Mouse (Mus musculus) retina, adult 2 months (tissue): Measurements from ENCODE around the gene Aes.

ENCODE experiments used
- DNase-seq: peaks from one replicate; pipeline ENCODE4 v3.0.0-alpha.2; 2012; ENCODE audit warnings: low read depth, low spot score

Gene Aes

GRCm38 (mm10) chr10:81568381-81569191, 9.3 kb downstream of the Aes start:
- no peak for DNase-seq

GRCm38 (mm10) chr10:81569507-81570237, 10.4 kb downstream of the Aes start:
- DNase-seq, result no peak

DNA sequence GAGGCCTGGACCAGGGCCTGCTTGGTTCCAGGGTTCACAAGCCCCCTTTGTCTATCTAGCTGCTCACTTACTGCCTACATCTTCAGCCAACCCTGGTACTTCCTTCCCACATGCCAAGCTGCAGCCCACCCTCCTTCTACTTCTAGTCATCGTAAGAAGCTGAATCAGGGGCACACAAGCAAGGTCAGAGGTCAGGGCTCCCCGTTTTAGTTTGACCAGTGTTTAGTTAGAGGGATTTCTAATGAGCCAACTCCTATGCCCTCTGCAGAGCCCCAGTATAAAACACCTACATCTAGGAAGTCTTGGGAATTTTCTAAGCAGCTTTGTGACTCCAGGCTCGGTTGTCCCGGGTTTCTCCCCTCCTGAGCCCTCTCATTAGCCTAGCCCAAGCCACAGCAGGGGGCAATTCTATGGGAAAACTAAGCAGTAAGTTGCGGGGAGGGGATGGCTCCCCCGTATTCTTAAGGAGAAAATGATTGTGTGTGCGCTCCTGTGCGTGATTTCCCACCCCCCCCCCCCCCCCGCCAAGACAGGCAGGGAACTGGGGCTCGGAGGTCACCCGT, 11.0 kb downstream of the Aes start:
- no peak for DNase-seq

- DNase-seq, result peak; percentile 86
Observed at GRCm38 (mm10) chr10:81570831-81571500, 11.7 kb downstream of the Aes start.

GRCm38 (mm10) chr10:81571501-81571876, 12.2 kb downstream of the Aes start:
- DNase-seq, result peak; percentile 94

DNA sequence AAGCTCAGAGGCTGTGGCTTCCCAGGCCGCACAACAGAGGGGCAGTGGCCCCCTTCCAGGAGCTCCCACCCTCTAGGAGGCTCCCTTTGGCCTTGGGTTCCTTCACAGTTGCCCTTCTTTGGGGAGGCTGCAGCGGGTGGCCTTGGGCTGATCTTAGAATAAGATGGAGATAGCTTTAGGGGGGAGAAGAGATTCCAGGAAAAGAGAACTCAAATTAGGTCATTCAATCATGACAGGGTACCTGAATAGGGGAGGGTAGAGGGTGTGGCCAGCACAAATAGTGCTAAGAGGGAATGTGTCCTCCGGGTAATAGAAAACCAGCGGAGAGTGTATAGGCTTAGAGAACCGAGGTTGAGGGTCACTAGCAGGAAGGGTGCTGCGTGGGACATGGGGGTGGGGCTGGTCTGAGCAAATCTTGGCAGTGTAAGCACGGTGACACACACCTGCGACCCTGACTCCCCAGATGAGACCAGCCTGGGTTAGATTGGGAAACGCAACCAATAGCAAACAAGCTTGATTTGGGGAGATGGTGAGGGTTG, 12.9 kb downstream of the Aes start:
- no peak for DNase-seq

GRCm38 (mm10) chr10:81572975-81573374, 13.7 kb downstream of the Aes start:
- DNase-seq, result no peak

GRCm38 (mm10) chr10:81574081-81575056, 15.1 kb downstream of the Aes start, which contains the start of gene Tle2:
Gene Tle2, plus strand, starts transcription at chr10:81574561.
- DNase-seq, result no peak

- DNase-seq, result no peak
Observed at GRCm38 (mm10) chr10:81575208-81575631, 15.9 kb downstream of the Aes start.

GRCm38 (mm10) chr10:81575695-81576094, 16.4 kb downstream of the Aes start:
- no peak for DNase-seq

- DNase-seq, result no peak
Observed at GRCm38 (mm10) chr10:81579967-81580366, 20.7 kb downstream of the Aes start.

GRCm38 (mm10) chr10:81580441-81581070, 21.3 kb downstream of the Aes start:
- DNase-seq, result no peak

GRCm38 (mm10) chr10:81583347-81583746, 24.1 kb downstream of the Aes start:
- no peak for DNase-seq

GRCm38 (mm10) chr10:81588739-81589138, 29.5 kb downstream of the Aes start:
- DNase-seq, result no peak

- no peak for DNase-seq
Observed at GRCm38 (mm10) chr10:81591846-81592245, 32.6 kb downstream of the Aes start.

GRCm38 (mm10) chr10:81592631-81593030, 33.3 kb downstream of the Aes start:
- DNase-seq, result no peak

- DNase-seq, result no peak
Observed at GRCm38 (mm10) chr10:81593223-81593622, 33.9 kb downstream of the Aes start.

GRCm38 (mm10) chr10:81593935-81594334, 34.6 kb downstream of the Aes start:
- DNase-seq, result no peak

DNA sequence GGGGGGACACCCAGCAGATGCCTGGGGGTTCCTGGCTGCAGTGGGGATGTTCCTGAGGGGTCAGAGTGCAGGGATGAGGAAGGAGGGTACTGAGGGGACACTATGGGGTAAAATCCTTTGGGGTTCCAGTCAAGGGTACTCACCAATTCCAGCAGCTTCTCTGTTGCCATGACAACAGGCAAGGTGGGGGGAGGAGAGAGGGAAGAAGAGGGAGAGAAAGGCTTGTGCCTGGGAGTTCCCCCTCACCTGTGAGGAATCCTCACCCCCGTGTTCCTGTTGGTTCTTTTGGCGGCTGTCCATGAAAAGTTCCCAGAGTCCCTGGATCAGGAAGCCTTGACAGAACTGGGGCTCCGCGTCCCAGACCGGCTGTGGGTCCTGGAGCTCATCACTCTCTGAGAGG, 36.3 kb downstream of the Aes start:
- no peak for DNase-seq

GRCm38 (mm10) chr10:81596611-81597010, 37.3 kb downstream of the Aes start:
- DNase-seq, result no peak
